Mouse (Mus musculus) neural tube, embryonic 11.5 days (tissue): ENCODE data around the gene Knop1. TPM values are rescaled to one million over a fixed set of nuclear protein-coding genes. Genes with fewer than 3 reads are reported as not detected.

Experiments
- ATAC-seq: fragments of 200-750 bp; cut with Nextera tagmentation; 2 replicates; pipeline ENCODE4 v1.8.0; 2017; ENCODE audit warnings: moderate number of reproducible peaks, mild to moderate bottlenecking, moderate TSS enrichment, moderate library complexity; ENCODE audit not compliant: insufficient read depth, low FRiP score, low TSS enrichment
- DNase-seq: peaks from one replicate; pipeline ENCODE4 v3.0.0-alpha.2; 2015; ENCODE audit warnings: low spot score
- H3K27ac ChIP-seq: fragments of 300-500 bp; sonication (generic); 2 replicates; pipeline ENCODE4 v1.5.1; 2014; ENCODE audit warnings: low read depth, mild to moderate bottlenecking, low read length
- H3K27me3 ChIP-seq: fragments of 300-500 bp; sonication (generic); 2 replicates; pipeline ENCODE4 v1.6.1; 2014; ENCODE audit warnings: mild to moderate bottlenecking, low read length, mixed read lengths; ENCODE audit not compliant: control insufficient read depth, insufficient read depth
- H3K36me3 ChIP-seq: fragments of 300-500 bp; sonication (generic); 2 replicates; pipeline ENCODE4 v1.6.1; 2014; ENCODE audit warnings: mild to moderate bottlenecking, low read length, moderate library complexity, mixed read lengths; ENCODE audit not compliant: control insufficient read depth, insufficient read depth
- H3K4me1 ChIP-seq: fragments of 300-500 bp; sonication (generic); 2 replicates; pipeline ENCODE4 v1.6.1; 2014; ENCODE audit warnings: low read length, mixed read lengths; ENCODE audit not compliant: control insufficient read depth, insufficient read depth
- H3K4me2 ChIP-seq: fragments of 300-500 bp; sonication (generic); 2 replicates; pipeline ENCODE4 v1.6.1; 2014; ENCODE audit warnings: low read depth, mild to moderate bottlenecking, moderate library complexity
- H3K4me3 ChIP-seq: fragments of 300-500 bp; sonication (generic); 2 replicates; pipeline ENCODE4 v1.5.1; 2014; ENCODE audit warnings: low read depth, low read length
- H3K9ac ChIP-seq: fragments of 300-500 bp; sonication (generic); 2 replicates; pipeline ENCODE4 v1.6.1; 2014; ENCODE audit warnings: mild to moderate bottlenecking, low read length
- H3K9me3 ChIP-seq: fragments of 300-500 bp; sonication (generic); 2 replicates; pipeline ENCODE4 v1.6.1; 2016; ENCODE audit warnings: low read length; ENCODE audit not compliant: control insufficient read depth
- WGBS: fragments of 180-500 bp; shearing (Covaris S2); extraction: QIAGEN DNeasy Blood & Tissue Kit; methylation state at CpG from one replicate; pipeline ENCODE4 v1.1.7; 2014; 5-methylcytosine and 5-hydroxymethylcytosine counted together
- polyA plus RNA-seq: library from polyadenylated mRNA; unstranded; fragments of >200 nt; fragmentation: Nextera tagmentation; extraction: Ambion mirVana; gene quantifications from 2 replicates; pipeline ENCODE4 v1.2.1, GENCODE M21; 2014

Knop1 gene
- polyA plus RNA-seq, 1 experiment from 2014 or later, result 131 TPM

DNA sequence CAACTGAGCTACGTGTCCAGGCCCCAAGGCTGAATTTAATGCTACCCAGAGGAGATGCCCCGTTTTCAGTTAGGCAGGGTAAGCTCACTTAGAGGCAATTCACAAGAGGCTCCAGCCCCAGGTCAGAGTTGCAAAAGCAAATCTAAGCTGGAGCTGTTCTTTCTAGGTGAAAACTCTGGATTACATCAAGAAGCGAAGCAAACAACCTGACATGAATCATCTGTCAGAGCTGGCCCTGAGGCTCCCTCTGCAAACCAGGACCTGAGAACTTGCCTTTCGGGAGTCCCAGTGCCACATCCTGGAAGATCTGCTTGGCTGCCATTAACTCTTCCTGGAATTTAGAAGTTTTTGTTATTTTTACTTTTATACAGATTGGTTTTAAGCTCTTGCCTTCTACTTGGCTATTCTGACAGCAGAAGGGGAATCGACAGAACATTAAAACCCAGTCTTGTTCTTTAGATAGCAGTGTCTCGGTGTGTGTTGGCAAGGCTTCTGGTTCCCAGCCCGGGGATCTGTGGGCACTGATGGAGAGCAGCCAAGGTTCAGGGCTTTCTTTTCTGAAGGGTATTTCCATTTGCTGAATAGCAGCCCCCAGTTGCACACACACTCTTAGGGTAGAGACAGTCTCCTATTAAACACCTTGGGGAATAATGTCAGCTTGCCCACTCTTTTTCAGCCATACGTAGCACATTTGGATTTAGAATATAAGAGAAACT, 14.9 kb downstream of the Knop1 start:
- Histone ChIP-seq H3K27me3 (no peaks in the 10 kb centered on the region), H3K27ac (no peak overlapping the region), H3K4me1 (no peaks in the 10 kb centered on the region), H3K9ac (no peak overlapping the region), H3K36me3 (peaks cover 20% of the 10 kb centered on the region), H3K9me3 (no peaks in the 10 kb centered on the region), H3K4me3 (no peak overlapping the region), H3K4me2 (no peak overlapping the region)
- DNase-seq, result no peak
- WGBS, result 90% methylated on average over 8 of the region's 8 CpGs
- ATAC-seq, result no peak

GRCm38 (mm10) chr7:118837901-118838300, 18.2 kb downstream of the Knop1 start:
- ATAC-seq, result no peak
- peaks cover 10% of the 10 kb centered on the region for H3K36me3 ChIP-seq

DNA sequence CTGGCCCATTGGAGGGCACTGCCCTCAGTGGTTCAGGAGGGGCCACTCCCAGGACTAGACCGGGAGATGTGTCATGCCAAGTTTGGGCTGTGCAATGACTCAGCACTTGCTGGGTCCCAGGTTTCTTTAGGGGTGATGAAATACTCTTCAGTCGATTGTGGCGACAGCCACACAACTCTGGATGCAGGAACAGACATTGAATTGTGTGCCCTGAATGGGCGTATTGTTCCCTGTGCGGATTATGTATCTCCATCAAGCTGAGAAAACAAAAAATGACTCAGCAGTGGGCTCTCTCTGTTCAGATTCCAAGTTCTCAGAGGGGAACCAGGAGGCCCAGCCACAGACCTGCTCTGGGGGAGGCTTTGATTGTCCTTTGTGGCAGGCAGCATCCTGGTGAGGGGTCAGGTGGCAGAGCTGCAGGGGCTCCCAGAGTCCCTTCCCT, 28.1 kb downstream of the Knop1 start:
- Histone ChIP-seq H3K36me3 (peaks cover 2% of the 10 kb centered on the region; the same call in 1 of the 2 replicates), H3K27ac (no peak overlapping the region), H3K9me3 (no peaks in the 10 kb centered on the region), H3K27me3 (no peaks in the 10 kb centered on the region), H3K4me1 (no peaks in the 10 kb centered on the region), H3K4me2 (no peak overlapping the region), H3K4me3 (no peak overlapping the region), H3K9ac (no peak overlapping the region)
- DNase-seq, result no peak
- no peak for ATAC-seq
- WGBS, result 53% methylated on average over 5 of the region's 5 CpGs

More at GRCm38 (mm10) chr7:118837901-118838300, 18.2 kb downstream of the Knop1 start:
- no peak overlapping the region for H3K4me3 ChIP-seq
- DNase-seq, result no peak
- H3K4me2 ChIP-seq, result no peak overlapping the region
- WGBS, result 90% methylated on average over 5 of the region's 5 CpGs
- no peaks in the 10 kb centered on the region for H3K9me3 ChIP-seq
- H3K27me3 ChIP-seq, result no peaks in the 10 kb centered on the region
- no peak overlapping the region for H3K9ac ChIP-seq
- no peak overlapping the region for H3K27ac ChIP-seq
- no peaks in the 10 kb centered on the region for H3K4me1 ChIP-seq

- H3K4me1 ChIP-seq, result no peaks in the 10 kb centered on the region
- ATAC-seq (no peak), DNase-seq (no peak)
- H3K4me2 ChIP-seq, result no peak overlapping the region
- H3K36me3 ChIP-seq, result peaks cover 4% of the 10 kb centered on the region; the same call in 1 of the 2 replicates
- no peaks in the 10 kb centered on the region for H3K27me3 ChIP-seq
- 54% methylated on average over 7 of the region's 7 CpGs for WGBS
- H3K27ac ChIP-seq, result no peak overlapping the region
- H3K9me3 ChIP-seq, result no peaks in the 10 kb centered on the region
- no peak overlapping the region for H3K4me3 ChIP-seq
- no peak overlapping the region for H3K9ac ChIP-seq
Observed at GRCm38 (mm10) chr7:118824451-118824850, 31.6 kb downstream of the Knop1 start.

DNA sequence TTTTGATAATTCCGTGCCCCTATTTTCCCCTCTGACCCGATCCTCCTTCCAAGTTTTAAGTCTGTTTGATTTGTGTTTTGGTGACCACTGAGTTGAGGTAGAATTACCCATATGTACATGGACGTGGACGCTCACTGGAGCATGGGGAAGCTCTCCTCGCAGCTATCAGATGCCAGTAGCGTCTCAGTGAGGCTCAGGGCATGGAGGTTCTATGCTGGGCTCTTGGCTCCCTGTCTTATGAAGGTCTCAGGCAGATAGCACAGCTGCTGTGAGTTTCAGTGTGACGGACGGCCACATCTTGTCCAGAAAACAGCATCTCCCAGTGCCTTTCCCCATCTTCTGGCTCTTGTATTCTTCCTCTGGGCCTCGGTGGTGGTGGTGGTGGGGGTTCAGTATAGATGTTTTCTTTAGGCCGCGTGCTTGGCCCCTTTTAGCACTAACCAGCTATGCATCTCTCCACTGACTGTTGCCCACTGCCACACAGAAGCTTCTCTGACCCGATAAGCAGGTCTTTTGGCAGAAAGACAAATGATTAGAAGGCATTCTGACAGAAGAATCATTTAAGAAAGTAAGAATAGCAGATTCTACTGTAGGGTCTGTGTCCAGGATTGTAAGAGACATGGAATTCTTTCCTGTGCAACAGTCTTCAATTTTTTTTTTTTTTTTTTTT, 34.0 kb downstream of the Knop1 start:
- ATAC-seq, result no peak
- H3K4me1 ChIP-seq, result no peaks in the 10 kb centered on the region
- no peaks in the 10 kb centered on the region for H3K27me3 ChIP-seq
- 92% methylated on average over 12 of the region's 12 CpGs for WGBS
- no peak overlapping the region for H3K4me3 ChIP-seq
- no peak overlapping the region for H3K9ac ChIP-seq
- no peak overlapping the region for H3K4me2 ChIP-seq
- H3K27ac ChIP-seq, result no peak overlapping the region
- no peaks in the 10 kb centered on the region for H3K9me3 ChIP-seq
- DNase-seq, result no peak
- peaks cover 4% of the 10 kb centered on the region; the same call in 1 of the 2 replicates for H3K36me3 ChIP-seq

- H3K27me3 ChIP-seq, result no peaks in the 10 kb centered on the region
- WGBS, result 67% methylated on average over 7 of the region's 7 CpGs
- H3K9ac ChIP-seq, result no peak overlapping the region
- H3K36me3 ChIP-seq, result peaks cover 4% of the 10 kb centered on the region; the same call in 1 of the 2 replicates
- H3K4me3 ChIP-seq, result no peak overlapping the region
- ATAC-seq (no peak), DNase-seq (no peak)
- H3K4me1 ChIP-seq, result no peaks in the 10 kb centered on the region
- H3K9me3 ChIP-seq, result no peaks in the 10 kb centered on the region
- H3K27ac ChIP-seq, result no peak overlapping the region
- no peak overlapping the region for H3K4me2 ChIP-seq
Observed at GRCm38 (mm10) chr7:118821356-118821755, 34.7 kb downstream of the Knop1 start.

GRCm38 (mm10) chr7:118819666-118820065, 36.4 kb downstream of the Knop1 start:
- Histone ChIP-seq H3K4me1 (no peaks in the 10 kb centered on the region), H3K27ac (no peak overlapping the region), H3K36me3 (peaks cover 2% of the 10 kb centered on the region; the same call in 1 of the 2 replicates), H3K4me3 (no peak overlapping the region), H3K9me3 (no peaks in the 10 kb centered on the region), H3K27me3 (no peaks in the 10 kb centered on the region), H3K4me2 (no peak overlapping the region), H3K9ac (no peak overlapping the region)
- WGBS, result 69% methylated on average over 1 of the region's 1 CpGs
- ATAC-seq (no peak), DNase-seq (no peak)

DNA sequence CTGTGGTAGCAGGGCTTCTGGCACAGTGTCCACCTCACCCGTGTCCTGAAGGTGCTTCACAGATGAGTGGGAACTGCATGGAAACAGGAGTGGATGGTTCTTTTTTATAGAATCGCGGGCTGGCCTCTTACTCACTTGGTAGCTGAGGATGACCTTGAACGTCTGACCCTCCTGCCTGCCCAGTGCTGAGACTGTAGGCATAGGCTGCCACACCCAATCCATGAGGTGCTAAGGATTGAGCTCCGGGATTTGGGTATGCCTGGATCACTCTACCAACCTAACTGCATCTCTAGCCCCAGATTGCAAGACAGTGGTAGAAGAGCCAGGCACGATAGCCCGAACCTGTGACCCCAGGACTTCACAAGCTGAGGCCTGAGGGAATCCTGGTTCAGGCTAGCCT, 38.3 kb downstream of the Knop1 start:
- H3K27ac ChIP-seq, result no peak overlapping the region
- ATAC-seq (no peak), DNase-seq (no peak)
- no peaks in the 10 kb centered on the region for H3K27me3 ChIP-seq
- no peak overlapping the region for H3K9ac ChIP-seq
- no peak overlapping the region for H3K4me3 ChIP-seq
- no peaks in the 10 kb centered on the region for H3K9me3 ChIP-seq
- peaks cover 2% of the 10 kb centered on the region; the same call in 1 of the 2 replicates for H3K36me3 ChIP-seq
- WGBS, result 89% methylated on average over 7 of the region's 7 CpGs
- no peak overlapping the region for H3K4me2 ChIP-seq
- H3K4me1 ChIP-seq, result no peaks in the 10 kb centered on the region

DNA sequence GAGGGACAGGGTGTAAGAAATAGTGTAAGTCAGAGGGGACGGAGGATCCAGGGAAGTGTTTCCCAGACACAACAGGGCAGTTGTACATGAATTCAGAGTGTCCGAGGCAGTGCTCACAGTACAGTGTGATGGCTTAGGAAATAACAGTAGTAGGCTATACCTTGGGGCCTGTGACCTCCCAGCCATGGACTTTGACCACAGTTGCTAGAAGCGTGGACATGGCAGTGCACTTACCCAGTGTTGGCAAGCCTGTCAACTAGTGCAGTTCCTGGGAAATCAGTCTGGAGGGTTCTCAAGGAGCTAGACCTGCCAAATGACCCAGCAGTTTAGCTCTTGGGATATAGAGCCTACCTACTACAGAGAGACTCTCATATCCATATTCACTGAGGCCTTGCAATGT, 39.8 kb downstream of the Knop1 start:
- no peaks in the 10 kb centered on the region for H3K36me3 ChIP-seq
- H3K9ac ChIP-seq, result no peak overlapping the region
- DNase-seq, result no peak
- H3K4me1 ChIP-seq, result no peaks in the 10 kb centered on the region
- no peak for ATAC-seq
- WGBS, result 90% methylated on average over 3 of the region's 3 CpGs
- H3K27ac ChIP-seq, result no peak overlapping the region
- no peak overlapping the region for H3K4me2 ChIP-seq
- H3K27me3 ChIP-seq, result no peaks in the 10 kb centered on the region
- H3K4me3 ChIP-seq, result no peak overlapping the region
- H3K9me3 ChIP-seq, result no peaks in the 10 kb centered on the region
